Mouse (Mus musculus) thymus, adult 2 months (tissue): ENCODE results near the gene Ccdc116. TPM values are rescaled to one million over a fixed set of nuclear protein-coding genes. Genes with fewer than 3 reads are reported as not detected.

Experiments
- DNase-seq: peaks from one replicate; pipeline ENCODE4 v3.0.0; 2021
- H3K27ac ChIP-seq: fragments of 200-500 bp; 2 replicates; pipeline ENCODE4 v1.5.1; 2012; ENCODE audit warnings: low read length, control low read depth; ENCODE audit not compliant: control insufficient read depth, insufficient read depth
- H3K27me3 ChIP-seq: fragments of 200-500 bp; 2 replicates; pipeline ENCODE4 v1.6.1; 2012; ENCODE audit warnings: mild to moderate bottlenecking, low read length, moderate library complexity, mixed read lengths; ENCODE audit not compliant: control insufficient read depth, insufficient read depth
- H3K36me3 ChIP-seq: fragments of 200-500 bp; 2 replicates; pipeline ENCODE4 v1.6.1; 2012; ENCODE audit warnings: mild to moderate bottlenecking, low read length, moderate library complexity; ENCODE audit not compliant: control insufficient read depth, insufficient read depth
- H3K4me1 ChIP-seq: fragments of 200-500 bp; replicated peaks from 2 replicates; pipeline ENCODE4 v1.6.1; 2012; ENCODE audit warnings: low read length; ENCODE audit not compliant: control insufficient read depth, insufficient read depth
- H3K4me3 ChIP-seq: fragments of 200-500 bp; 2 replicates; pipeline ENCODE4 v1.5.1; 2012; ENCODE audit warnings: mild to moderate bottlenecking, low read length, control low read depth, moderate library complexity; ENCODE audit not compliant: control insufficient read depth, insufficient read depth
- CTCF ChIP-seq: fragments of 200-500 bp; IDR thresholded peaks from 2 replicates; pipeline ENCODE4 v1.5.1; 2012; ENCODE audit warnings: mild to moderate bottlenecking, control low read depth, low read length, moderate library complexity, borderline replicate concordance; ENCODE audit not compliant: control insufficient read depth, poor library complexity, insufficient read depth; ENCODE audit errors: extremely low read depth
- POLR2A ChIP-seq: fragments of 200-500 bp; IDR thresholded peaks from 2 replicates; pipeline ENCODE4 v1.6.1; 2012; ENCODE audit warnings: mild to moderate bottlenecking, low read length, control low read depth, moderate library complexity; ENCODE audit not compliant: control insufficient read depth, poor library complexity, insufficient read depth; ENCODE audit errors: extremely low read depth
- WGBS: fragments of 180-500 bp; shearing (Covaris S2); methylation state at CpG from one replicate; pipeline ENCODE4 v1.1.7; 2018; 5-methylcytosine and 5-hydroxymethylcytosine counted together
- polyA plus RNA-seq: library from polyadenylated mRNA; depleted of rRNA; stranded (reverse); fragments of >200 nt; gene quantifications from 2 replicates; pipeline ENCODE4 v1.2.3, GENCODE M21; 2012; rRNA removed

The Ccdc116 gene
- polyA plus RNA-seq, 1 experiment, result 3.5 TPM

- Histone ChIP-seq H3K4me1 (peaks cover 18% of the 10 kb centered on the region), H3K4me3 (no peak overlapping the region), H3K27me3 (no peaks in the 10 kb centered on the region), H3K27ac (no peak overlapping the region), H3K36me3 (no peaks in the 10 kb centered on the region; the same call in 1 of the 2 replicates)
- TF ChIP-seq POLR2A (no peak), CTCF (no peak)
- no peak for DNase-seq
- 98% methylated on average over 14 of the region's 14 CpGs for WGBS
These were observed 25.5 kb downstream of the Ccdc116 start for GRCm38 (mm10) chr16:17121569-17121968.

- Histone ChIP-seq H3K36me3 (no peaks in the 10 kb centered on the region; the same call in 1 of the 2 replicates), H3K27me3 (no peaks in the 10 kb centered on the region), H3K4me3 (no peak overlapping the region), H3K4me1 (no peaks in the 10 kb centered on the region), H3K27ac (no peak overlapping the region)
- DNase-seq, result no peak
- no peak for TF ChIP-seq CTCF
- TF ChIP-seq POLR2A, result no peak
- WGBS, result 92% methylated on average over 5 of the region's 5 CpGs
These were observed 29.7 kb downstream of the Ccdc116 start for GRCm38 (mm10) chr16:17117309-17117799.

GRCm38 (mm10) chr16:17110771-17111743 is 36.0 kb downstream of the Ccdc116 start, which contains the start of gene Ppil2:
Ppil2 (minus strand) TSS chr16:17111257.
- 7% methylated on average over 38 of the region's 38 CpGs for WGBS
- Histone ChIP-seq H3K27ac (peak within 1 kb of the TSS; percentile 66), H3K4me3 (peak within 1 kb of the TSS; percentile 93), H3K4me1 (peaks cover 9% of the 10 kb centered on the region), H3K36me3 (peaks cover 14% of the 10 kb centered on the region), H3K27me3 (no peaks in the 10 kb centered on the region)
- peak; percentile 74 for DNase-seq
- peak; percentile 66 for TF ChIP-seq POLR2A
- 0 out of 2 replicates have a peak, but pooled peaks have one; percentile 21 for TF ChIP-seq CTCF

- Histone ChIP-seq H3K4me1 (no peaks in the 10 kb centered on the region), H3K27ac (no peak overlapping the region), H3K27me3 (no peaks in the 10 kb centered on the region), H3K4me3 (no peak overlapping the region), H3K36me3 (peaks cover 65% of the 10 kb centered on the region)
- WGBS, result 90% methylated on average over 4 of the region's 4 CpGs
- TF ChIP-seq POLR2A (no peak), CTCF (no peak)
- DNase-seq, result no peak
These were observed 42.4 kb downstream of the Ccdc116 start for GRCm38 (mm10) chr16:17104600-17104999.

- WGBS, result 88% methylated on average over 7 of the region's 7 CpGs
- H3K4me3 ChIP-seq, result no peak overlapping the region
- H3K27me3 ChIP-seq, result no peaks in the 10 kb centered on the region
- no peak for TF ChIP-seq CTCF
- no peak overlapping the region for H3K27ac ChIP-seq
- no peaks in the 10 kb centered on the region for H3K4me1 ChIP-seq
- peaks cover 75% of the 10 kb centered on the region for H3K36me3 ChIP-seq
- DNase-seq, result no peak
These were observed 44.3 kb downstream of the Ccdc116 start for GRCm38 (mm10) chr16:17102630-17103220.

GRCm38 (mm10) chr16:17096938-17097337 is 50.1 kb downstream of the Ccdc116 start:
- H3K4me3 ChIP-seq, result no peak overlapping the region
- no peaks in the 10 kb centered on the region for H3K4me1 ChIP-seq
- no peak overlapping the region for H3K27ac ChIP-seq
- no peaks in the 10 kb centered on the region for H3K27me3 ChIP-seq
- no peak for DNase-seq
- TF ChIP-seq POLR2A (no peak), CTCF (no peak)
- H3K36me3 ChIP-seq, result peaks cover 83% of the 10 kb centered on the region
- WGBS, result 98% methylated on average over 3 of the region's 3 CpGs

Other genes starting within 250 kb of the Ccdc116 start
- gene Mapk1, start 163.8 kb downstream of the Ccdc116 start, polyA plus RNA-seq, result 126 and 145 TPM in 2 replicates
- gene Ypel1, start 77.5 kb downstream of the Ccdc116 start, polyA plus RNA-seq, result 3.8 and 5.7 TPM in 2 replicates
- 163 and 176 TPM in 2 replicates for gene Ppil2, start 36.0 kb downstream of the Ccdc116 start, polyA plus RNA-seq
- 105 and 118 TPM in 2 replicates for gene 2610318N02Rik, start 22.1 kb downstream of the Ccdc116 start, polyA plus RNA-seq
- 60.3 and 69.8 TPM in 2 replicates for gene Sdf2l1, start 14.8 kb downstream of the Ccdc116 start, polyA plus RNA-seq
- gene Ydjc, start 2.6 kb downstream of the Ccdc116 start, polyA plus RNA-seq, result 19.3 and 21.4 TPM in 2 replicates
- 70.5 and 75.0 TPM in 2 replicates for gene Ube2l3, start 55.4 kb upstream of the Ccdc116 start, polyA plus RNA-seq
- gene Rimbp3, start 61.4 kb upstream of the Ccdc116 start, polyA plus RNA-seq, result 0.41 and 0.51 TPM in 2 replicates
- 6.0 and 7.0 TPM in 2 replicates for gene Hic2, start 86.3 kb upstream of the Ccdc116 start, polyA plus RNA-seq
- 63.6 and 72.6 TPM in 2 replicates for gene Tmem191c, start 128.8 kb upstream of the Ccdc116 start, polyA plus RNA-seq
- 0.16 and 0.69 TPM in 2 replicates for gene Serpind1, start 184.1 kb upstream of the Ccdc116 start, polyA plus RNA-seq